Mouse (Mus musculus) heart, embryonic 12.5 days (tissue): ENCODE data around the gene Kcnd2. TPM values are rescaled to one million over a fixed set of nuclear protein-coding genes. Genes with fewer than 3 reads are reported as not detected.

Source experiments
- ATAC-seq: fragments of 200-750 bp; cut with Nextera tagmentation; 2 replicates; pipeline ENCODE4 v1.8.0; 2017; ENCODE audit warnings: moderate TSS enrichment, moderate library complexity; ENCODE audit not compliant: insufficient number of reproducible peaks, low FRiP score
- H3K27ac ChIP-seq: fragments of 300-500 bp; sonication (generic); 2 replicates; pipeline ENCODE4 v1.5.1; 2016; ENCODE audit warnings: mild to moderate bottlenecking, moderate library complexity; ENCODE audit not compliant: poor library complexity, severe bottlenecking
- H3K27me3 ChIP-seq: fragments of 300-500 bp; sonication (generic); replicated peaks from 2 replicates; pipeline ENCODE4 v1.6.1; 2016; ENCODE audit warnings: mild to moderate bottlenecking, moderate library complexity
- H3K36me3 ChIP-seq: fragments of 300-500 bp; sonication (generic); 2 replicates; pipeline ENCODE4 v1.6.1; 2016; ENCODE audit warnings: mild to moderate bottlenecking, moderate library complexity
- H3K4me1 ChIP-seq: fragments of 300-500 bp; sonication (generic); replicated peaks from 2 replicates; pipeline ENCODE4 v1.6.1; 2016; ENCODE audit warnings: mild to moderate bottlenecking
- H3K4me2 ChIP-seq: fragments of 300-500 bp; sonication (generic); 2 replicates; pipeline ENCODE4 v1.6.1; 2016; ENCODE audit warnings: mild to moderate bottlenecking, moderate library complexity
- H3K4me3 ChIP-seq: fragments of 300-500 bp; sonication (generic); 2 replicates; pipeline ENCODE4 v1.5.1; 2016; ENCODE audit warnings: mild to moderate bottlenecking
- H3K9ac ChIP-seq: fragments of 300-500 bp; sonication (generic); 2 replicates; pipeline ENCODE4 v1.6.1; 2016; ENCODE audit warnings: mild to moderate bottlenecking, moderate library complexity
- H3K9me3 ChIP-seq: fragments of 300-500 bp; sonication (generic); replicated peaks from 2 replicates; pipeline ENCODE4 v1.6.1; 2016; ENCODE audit warnings: mild to moderate bottlenecking, moderate library complexity
- WGBS: fragments of 180-500 bp; shearing (Covaris S2); methylation state at CpG from one replicate; pipeline ENCODE4 v1.1.7; 2016; 5-methylcytosine and 5-hydroxymethylcytosine counted together
- polyA plus RNA-seq: library from polyadenylated mRNA; unstranded; fragments of >200 nt; fragmentation: Nextera tagmentation; extraction: Ambion mirVana; gene quantifications from 2 replicates; pipeline ENCODE4 v1.2.1, GENCODE M21; 2016

The Kcnd2 gene
- polyA plus RNA-seq, 1 experiment from 2014 or later = 2.2 TPM

DNA sequence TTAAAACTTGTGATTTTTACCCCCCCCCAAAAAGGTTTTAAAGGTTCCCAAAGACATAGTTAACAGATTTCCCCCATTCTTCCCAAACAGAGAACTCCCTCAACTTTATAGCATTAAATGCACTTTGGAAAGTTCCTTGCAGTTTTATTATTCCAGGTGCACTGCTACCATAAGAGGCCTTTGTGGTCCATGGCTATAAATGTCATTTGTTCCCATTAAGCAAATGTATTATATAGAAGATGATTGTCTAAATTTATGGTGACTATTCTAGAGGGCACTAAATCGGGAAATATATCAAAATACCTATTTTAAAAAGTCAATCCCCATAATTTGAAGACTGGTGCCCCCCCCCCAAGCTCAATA is 554.1 kb downstream of the Kcnd2 start:
- 90% methylated on average over 1 of the region's 1 CpGs for WGBS
- Histone ChIP-seq H3K9me3 (no peaks in the 10 kb centered on the region), H3K4me1 (0 out of 2 replicates have a peak, but pooled peaks cover 3% of the 10 kb centered on the region), H3K27me3 (no peaks in the 10 kb centered on the region), H3K9ac (no peak overlapping the region), H3K4me2 (no peak overlapping the region), H3K27ac (no peak overlapping the region), H3K4me3 (no peak overlapping the region), H3K36me3 (peaks cover 12% of the 10 kb centered on the region)
- ATAC-seq = no peak

GRCm38 (mm10) chr6:21774213-21774916 is 559.1 kb downstream of the Kcnd2 start:
- H3K4me2 ChIP-seq = no peak overlapping the region
- H3K4me3 ChIP-seq = no peak overlapping the region
- H3K9me3 ChIP-seq = no peaks in the 10 kb centered on the region
- peaks cover 12% of the 10 kb centered on the region for H3K36me3 ChIP-seq
- 81% methylated on average over 7 of the region's 7 CpGs for WGBS
- no peak for ATAC-seq
- H3K9ac ChIP-seq = no peak overlapping the region
- no peaks in the 10 kb centered on the region for H3K27me3 ChIP-seq
- H3K4me1 ChIP-seq = no peaks in the 10 kb centered on the region
- H3K27ac ChIP-seq = no peak overlapping the region
